Mouse (Mus musculus) lung, embryonic 14.5 days (tissue): ENCODE measurements around the gene Nfia. TPM values are rescaled to one million over a fixed set of nuclear protein-coding genes. Genes with fewer than 3 reads are reported as not detected.

Experiments
- ATAC-seq: fragments of 200-750 bp; cut with Nextera tagmentation; 2 replicates; pipeline ENCODE4 v1.8.0; 2017; ENCODE audit warnings: mild to moderate bottlenecking, moderate TSS enrichment, moderate library complexity; ENCODE audit not compliant: insufficient read depth
- DNase-seq: peaks from one replicate; pipeline ENCODE4 v3.0.0-alpha.2; 2015
- H3K27ac ChIP-seq: fragments of 300-500 bp; sonication (generic); 2 replicates; pipeline ENCODE4 v1.5.1; 2014; ENCODE audit warnings: low read depth, mild to moderate bottlenecking, moderate library complexity
- H3K27me3 ChIP-seq: fragments of 300-500 bp; sonication (generic); 2 replicates; pipeline ENCODE4 v1.6.1; 2014; ENCODE audit warnings: low read length, control low read depth; ENCODE audit not compliant: insufficient read depth
- H3K36me3 ChIP-seq: fragments of 300-500 bp; sonication (generic); 2 replicates; pipeline ENCODE4 v1.6.1; 2014; ENCODE audit warnings: control low read depth; ENCODE audit not compliant: insufficient read depth
- H3K4me1 ChIP-seq: fragments of 300-500 bp; sonication (generic); 2 replicates; pipeline ENCODE4 v1.6.1; 2014; ENCODE audit warnings: antibody characterized with exemption, control low read depth; ENCODE audit not compliant: insufficient read depth
- H3K4me2 ChIP-seq: fragments of 300-500 bp; sonication (generic); 2 replicates; pipeline ENCODE4 v1.6.1; 2014; ENCODE audit warnings: mild to moderate bottlenecking
- H3K4me3 ChIP-seq: fragments of 300-500 bp; sonication (generic); 2 replicates; pipeline ENCODE4 v1.5.1; 2014; ENCODE audit warnings: low read depth, low read length
- H3K9ac ChIP-seq: fragments of 300-500 bp; sonication (generic); 2 replicates; pipeline ENCODE4 v1.6.1; 2014
- H3K9me3 ChIP-seq: fragments of 300-500 bp; sonication (generic); 2 replicates; pipeline ENCODE4 v1.6.1; 2016; ENCODE audit warnings: low read depth, low read length, control low read depth
- CTCF ChIP-seq: IDR thresholded peaks from 2 replicates; pipeline ENCODE4 v1.5.1; 2016; ENCODE audit warnings: antibody characterized with exemption, low read depth
- WGBS: fragments of 180-500 bp; shearing (Covaris S2); extraction: QIAGEN DNeasy Blood & Tissue Kit; methylation state at CpG from one replicate; pipeline ENCODE4 v1.1.7; 2014; 5-methylcytosine and 5-hydroxymethylcytosine counted together
- polyA plus RNA-seq: library from polyadenylated mRNA; unstranded; fragments of >200 nt; fragmentation: Nextera tagmentation; extraction: Ambion mirVana; gene quantifications from 2 replicates; pipeline ENCODE4 v1.2.1, GENCODE M21; 2014

The Nfia gene
- polyA plus RNA-seq, 1 experiment from 2014 or later: 48.2 TPM

- H3K36me3 ChIP-seq: no peaks in the 10 kb centered on the region; the same call in 1 of the 2 replicates
- H3K4me2 ChIP-seq: no peak overlapping the region
- no peak for ATAC-seq
- no peak for TF ChIP-seq CTCF
- H3K9ac ChIP-seq: no peak overlapping the region
- H3K27ac ChIP-seq: no peak overlapping the region
- no peak for DNase-seq
- H3K9me3 ChIP-seq: no peaks in the 10 kb centered on the region
- peaks cover 10% of the 10 kb centered on the region; the same call in 1 of the 2 replicates for H3K4me1 ChIP-seq
- 57% methylated on average over 4 of the region's 4 CpGs for WGBS
- H3K27me3 ChIP-seq: no peaks in the 10 kb centered on the region
- no peak overlapping the region for H3K4me3 ChIP-seq
Observed at GRCm38 (mm10) chr4:97813996-97814395, 41.5 kb downstream of the Nfia start.

GRCm38 (mm10) chr4:97814515-97814914, 42.0 kb downstream of the Nfia start:
- no peak overlapping the region for H3K4me2 ChIP-seq
- no peaks in the 10 kb centered on the region for H3K9me3 ChIP-seq
- H3K27ac ChIP-seq: no peak overlapping the region
- 83% methylated on average over 7 of the region's 7 CpGs for WGBS
- DNase-seq (no peak), ATAC-seq (no peak)
- H3K36me3 ChIP-seq: no peaks in the 10 kb centered on the region
- no peaks in the 10 kb centered on the region for H3K27me3 ChIP-seq
- TF ChIP-seq CTCF: no peak
- H3K9ac ChIP-seq: no peak overlapping the region
- no peak overlapping the region for H3K4me3 ChIP-seq
- H3K4me1 ChIP-seq: peaks cover 6% of the 10 kb centered on the region; the same call in 1 of the 2 replicates

DNA sequence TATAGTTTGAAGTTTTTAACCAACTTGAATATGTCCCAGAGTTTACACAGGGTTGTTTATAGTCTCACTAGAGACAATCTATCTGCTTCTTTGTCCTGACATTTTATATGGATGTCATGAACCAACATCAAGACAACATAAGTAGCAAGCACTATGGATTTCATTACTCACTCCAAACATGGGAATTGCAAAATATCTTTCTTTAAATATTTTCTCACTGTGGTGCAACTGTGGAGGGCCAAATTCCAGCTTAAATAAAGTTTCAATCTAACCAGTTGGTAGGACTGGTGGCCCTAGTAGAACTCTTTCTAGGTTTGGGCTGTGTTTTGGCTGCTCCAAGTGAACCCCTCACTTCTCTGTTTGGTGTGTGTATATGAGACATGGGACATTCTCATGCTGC, 43.5 kb downstream of the Nfia start:
- no peaks in the 10 kb centered on the region for H3K36me3 ChIP-seq
- no peak for TF ChIP-seq CTCF
- no peak overlapping the region for H3K9ac ChIP-seq
- H3K4me1 ChIP-seq: peaks cover 5% of the 10 kb centered on the region; the same call in 1 of the 2 replicates
- no peak overlapping the region for H3K4me2 ChIP-seq
- no peak overlapping the region for H3K27ac ChIP-seq
- ATAC-seq (no peak), DNase-seq (no peak)
- H3K9me3 ChIP-seq: no peaks in the 10 kb centered on the region
- no peaks in the 10 kb centered on the region for H3K27me3 ChIP-seq
- no peak overlapping the region for H3K4me3 ChIP-seq

- Histone ChIP-seq H3K9me3 (no peaks in the 10 kb centered on the region), H3K27me3 (no peaks in the 10 kb centered on the region), H3K4me2 (no peak overlapping the region), H3K27ac (no peak overlapping the region), H3K4me3 (no peak overlapping the region), H3K9ac (no peak overlapping the region), H3K36me3 (no peaks in the 10 kb centered on the region), H3K4me1 (peaks cover 5% of the 10 kb centered on the region; the same call in 1 of the 2 replicates)
- TF ChIP-seq CTCF: no peak
- ATAC-seq: no peak
- no peak for DNase-seq
- 67% methylated on average over 3 of the region's 3 CpGs for WGBS
Observed at GRCm38 (mm10) chr4:97816753-97817152, 44.2 kb downstream of the Nfia start.

GRCm38 (mm10) chr4:97817741-97818140, 45.2 kb downstream of the Nfia start:
- no peak for TF ChIP-seq CTCF
- no peak overlapping the region for H3K27ac ChIP-seq

DNA sequence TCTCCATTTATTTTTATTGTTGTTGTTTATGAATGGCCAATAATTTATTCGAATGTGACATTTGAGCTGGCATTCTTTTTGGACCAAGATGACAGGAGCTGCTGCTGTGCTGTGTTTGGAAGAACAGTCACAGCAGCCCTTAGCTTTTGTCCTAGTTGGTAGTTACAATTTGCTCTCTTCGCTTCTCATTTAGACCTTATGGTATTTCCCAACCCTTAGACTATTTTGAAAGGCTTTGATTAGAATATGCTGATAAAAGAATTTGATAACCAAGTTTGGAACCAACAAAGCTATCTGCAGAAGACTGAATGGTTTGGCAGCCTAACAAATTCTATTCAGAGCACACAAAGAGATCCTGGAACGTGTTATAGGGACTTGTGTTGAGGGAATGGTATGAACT, 46.0 kb downstream of the Nfia start:
- no peak for TF ChIP-seq CTCF
- Histone ChIP-seq H3K4me3 (no peak overlapping the region), H3K9me3 (no peaks in the 10 kb centered on the region), H3K4me1 (peaks cover 5% of the 10 kb centered on the region; the same call in 1 of the 2 replicates), H3K9ac (no peak overlapping the region), H3K4me2 (no peak overlapping the region), H3K27ac (no peak overlapping the region), H3K36me3 (no peaks in the 10 kb centered on the region), H3K27me3 (no peaks in the 10 kb centered on the region)
- no peak for DNase-seq
- 84% methylated on average over 3 of the region's 3 CpGs for WGBS
- no peak for ATAC-seq

More at GRCm38 (mm10) chr4:97817741-97818140, 45.2 kb downstream of the Nfia start:
- H3K4me3 ChIP-seq: no peak overlapping the region
- peaks cover 5% of the 10 kb centered on the region; the same call in 1 of the 2 replicates for H3K4me1 ChIP-seq
- H3K4me2 ChIP-seq: no peak overlapping the region
- no peaks in the 10 kb centered on the region for H3K9me3 ChIP-seq
- H3K27me3 ChIP-seq: no peaks in the 10 kb centered on the region
- DNase-seq (no peak), ATAC-seq (no peak)
- 78% methylated on average over 1 of the region's 1 CpGs for WGBS
- no peaks in the 10 kb centered on the region for H3K36me3 ChIP-seq
- H3K9ac ChIP-seq: no peak overlapping the region

DNA sequence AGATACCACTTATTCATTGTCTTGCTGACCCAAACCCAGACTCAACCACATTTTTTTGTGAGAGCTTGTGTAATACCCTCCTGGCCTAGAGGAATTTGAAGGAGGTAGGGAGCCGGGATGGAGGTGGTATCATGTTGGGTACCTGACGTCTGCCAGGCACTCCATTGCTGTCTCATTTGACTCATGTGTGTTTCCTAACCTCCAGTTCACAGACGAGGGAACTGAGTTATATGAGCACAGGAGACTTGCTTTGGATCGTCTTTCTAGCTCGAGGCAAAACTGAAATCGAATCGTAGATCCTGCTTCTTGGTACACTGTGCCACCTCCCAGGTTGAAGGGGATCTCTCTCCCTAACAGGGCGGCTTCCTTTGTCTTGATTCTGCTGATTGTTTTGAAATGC, 46.6 kb downstream of the Nfia start:
- no peak overlapping the region for H3K4me2 ChIP-seq
- H3K9ac ChIP-seq: no peak overlapping the region
- ATAC-seq: no peak
- DNase-seq: no peak
- H3K4me3 ChIP-seq: no peak overlapping the region
- 86% methylated on average over 8 of the region's 8 CpGs for WGBS
- H3K27me3 ChIP-seq: no peaks in the 10 kb centered on the region
- H3K27ac ChIP-seq: no peak overlapping the region; the same call in 1 of the 2 replicates
- H3K36me3 ChIP-seq: no peaks in the 10 kb centered on the region
- TF ChIP-seq CTCF: no peak
- peaks cover 5% of the 10 kb centered on the region; the same call in 1 of the 2 replicates for H3K4me1 ChIP-seq
- no peaks in the 10 kb centered on the region for H3K9me3 ChIP-seq
